Mouse (Mus musculus) MEL (cell line): ENCODE data around the gene Myl10. TPM values are rescaled to one million over a fixed set of nuclear protein-coding genes. Genes with fewer than 3 reads are reported as not detected.

Experiments used
- DNase-seq: peaks from one replicate; pipeline ENCODE4 v3.0.0; 2011; ENCODE audit warnings: low read depth, low spot score
- H3K27ac ChIP-seq: 2 replicates; pipeline ENCODE4 v1.5.1; 2012; ENCODE audit warnings: low read depth, mild to moderate bottlenecking, control low read depth, low read length, moderate library complexity; ENCODE audit not compliant: control insufficient read depth
- H3K27me3 ChIP-seq, 2 experiments: fragments of 150-350 bp in 1 of 2; sonication (generic) in 1 of 2; 2 replicates each; pipeline ENCODE4 v1.6.1; 2012; ENCODE audit warnings: low read length in 2 of 2, mild to moderate bottlenecking in 2 of 2, improper control_type of control experiment in 1 of 2, moderate library complexity in 1 of 2; ENCODE audit not compliant: insufficient read depth in 2 of 2, control insufficient read depth in 1 of 2
- H3K36me3 ChIP-seq, 2 experiments: 2 replicates each; pipeline ENCODE4 v1.6.1; 2012 to 2014; ENCODE audit warnings: low read length in 2 of 2, improper control_type of control experiment in 1 of 2, inconsistent platforms in 1 of 2, mild to moderate bottlenecking in 1 of 2; ENCODE audit not compliant: insufficient read depth in 2 of 2, control insufficient read depth in 1 of 2
- H3K4me1 ChIP-seq, 2 experiments: fragments of 150-350 bp in 1 of 2; sonication (generic) in 1 of 2; 2 replicates each; pipeline ENCODE4 v1.6.1; 2012; ENCODE audit warnings: low read length in 2 of 2, improper control_type of control experiment in 1 of 2, mild to moderate bottlenecking in 1 of 2; ENCODE audit not compliant: insufficient read depth in 2 of 2, control insufficient read depth in 1 of 2
- H3K4me3 ChIP-seq, 2 experiments: fragments of 150-350 bp in 1 of 2; sonication (generic) in 1 of 2; 2 replicates each; pipeline ENCODE4 v1.5.1; 2012; ENCODE audit warnings: low read depth in 2 of 2, low read length in 2 of 2, mild to moderate bottlenecking in 2 of 2, moderate library complexity in 2 of 2, control low read depth in 1 of 2, improper control_type of control experiment in 1 of 2; ENCODE audit not compliant: control insufficient read depth in 1 of 2, insufficient read depth in 1 of 2
- H3K79me2 ChIP-seq: 2 replicates; pipeline ENCODE4 v1.6.1; 2012; ENCODE audit warnings: mild to moderate bottlenecking, low read length, moderate library complexity; ENCODE audit not compliant: control insufficient read depth, poor library complexity, insufficient read depth
- H3K9ac ChIP-seq: 2 replicates; pipeline ENCODE4 v1.6.1; 2012; ENCODE audit warnings: low read depth, mild to moderate bottlenecking, control low read depth, low read length, moderate library complexity; ENCODE audit not compliant: control insufficient read depth, poor library complexity, severe bottlenecking
- H3K9me3 ChIP-seq: fragments of 150-350 bp; sonication (generic); replicated peaks from 2 replicates; pipeline ENCODE4 v1.6.1; 2012; ENCODE audit warnings: mild to moderate bottlenecking, low read length, improper control_type of control experiment, moderate library complexity; ENCODE audit not compliant: insufficient read depth
- CHD1 ChIP-seq: IDR thresholded peaks from 2 replicates; pipeline ENCODE4 v1.6.1; 2012; ENCODE audit warnings: low read depth, mild to moderate bottlenecking, inconsistent platforms, low read length, improper control_type of control experiment
- CHD2 ChIP-seq: IDR thresholded peaks from 2 replicates; pipeline ENCODE4 v1.6.1; 2011; ENCODE audit warnings: low read length, improper control_type of control experiment
- CTCF ChIP-seq, 3 experiments: IDR thresholded peaks in 2 of 3; conservative IDR thresholded peaks in 1 of 3; 2 replicates each; pipeline ENCODE4 v1.5.1; 2011 to 2012; ENCODE audit warnings: low read length in 3 of 3, low read depth in 2 of 3, mild to moderate bottlenecking in 2 of 3, improper control_type of control experiment in 1 of 3, inconsistent platforms in 1 of 3, mixed read lengths in 1 of 3, moderate library complexity in 1 of 3; ENCODE audit not compliant: control insufficient read depth in 1 of 3, insufficient read depth in 1 of 3, poor library complexity in 1 of 3, severe bottlenecking in 1 of 3
- EP300 ChIP-seq, 2 experiments: IDR thresholded peaks; 2 replicates each; pipeline ENCODE4 v1.6.1; 2011; ENCODE audit warnings: improper control_type of control experiment in 2 of 2, low read length in 2 of 2, low read depth in 1 of 2, mild to moderate bottlenecking in 1 of 2
- GATA1 ChIP-seq: IDR thresholded peaks from 2 replicates; pipeline ENCODE4 v1.6.1; 2011; ENCODE audit warnings: low read depth, low read length, improper control_type of control experiment
- MAFK ChIP-seq: IDR thresholded peaks from 2 replicates; pipeline ENCODE4 v1.6.1; 2011; ENCODE audit warnings: low read depth, mild to moderate bottlenecking, low read length, improper control_type of control experiment, borderline replicate concordance
- MAX ChIP-seq: IDR thresholded peaks from 2 replicates; pipeline ENCODE4 v1.6.1; 2011; ENCODE audit warnings: low read length, improper control_type of control experiment
- MXI1 ChIP-seq: IDR thresholded peaks from 2 replicates; pipeline ENCODE4 v1.6.1; 2011; ENCODE audit warnings: mild to moderate bottlenecking, low read depth, low read length, improper control_type of control experiment
- MYB ChIP-seq: IDR thresholded peaks from 2 replicates; pipeline ENCODE4 v1.6.1; 2011; ENCODE audit warnings: mild to moderate bottlenecking, low read depth, low read length, improper control_type of control experiment
- POLR2AphosphoS2 ChIP-seq: IDR thresholded peaks from 2 replicates; pipeline ENCODE4 v1.6.1; 2011; ENCODE audit warnings: low read length, improper control_type of control experiment
- POLR2AphosphoS5 ChIP-seq: IDR thresholded peaks from 2 replicates; pipeline ENCODE4 v1.6.1; 2012; ENCODE audit warnings: low read depth, borderline replicate concordance, mild to moderate bottlenecking, inconsistent platforms, low read length, moderate library complexity, mixed read lengths
- RAD21 ChIP-seq: IDR thresholded peaks from 2 replicates; pipeline ENCODE4 v1.6.1; 2011; ENCODE audit warnings: mild to moderate bottlenecking, low read depth, low read length, improper control_type of control experiment
- RCOR1 ChIP-seq: IDR thresholded peaks from 2 replicates; pipeline ENCODE4 v1.6.1; 2012; ENCODE audit warnings: low read depth, mild to moderate bottlenecking, inconsistent platforms, low read length, improper control_type of control experiment
- SMC3 ChIP-seq: IDR thresholded peaks from 2 replicates; pipeline ENCODE4 v1.6.1; 2011; ENCODE audit warnings: low read depth, low read length, improper control_type of control experiment
- USF1 ChIP-seq: IDR thresholded peaks from 2 replicates; pipeline ENCODE4 v1.6.1; 2014; ENCODE audit warnings: low read depth, mild to moderate bottlenecking, inconsistent platforms, low read length, improper control_type of control experiment, moderate library complexity
- ZC3H11A ChIP-seq: IDR thresholded peaks from 2 replicates; pipeline ENCODE4 v1.6.1; 2012; ENCODE audit warnings: low read depth, mild to moderate bottlenecking, inconsistent platforms, low read length, improper control_type of control experiment
- ZMIZ1 ChIP-seq: IDR thresholded peaks from 2 replicates; pipeline ENCODE4 v1.6.1; 2012; ENCODE audit warnings: low read depth, mild to moderate bottlenecking, inconsistent platforms, low read length, improper control_type of control experiment, moderate library complexity
- polyA plus RNA-seq, 2 experiments: library from polyadenylated mRNA; stranded (reverse) in 1 of 2; unstranded in 1 of 2; fragments of >175 nt in 1 of 2; fragments of >200 nt in 1 of 2; gene quantifications; 2 replicates each; pipeline versions ENCODE4 v1.2.1 to v1.2.4; 2012; ENCODE audit warnings: low replicate concordance in 2 of 2, low read depth in 1 of 2; ENCODE audit not compliant: insufficient read length in 2 of 2, insufficient read depth in 1 of 2, missing spikeins in 1 of 2
- total RNA-seq: library from RNA; depleted of rRNA; stranded (reverse); fragments of 300-350 nt; gene quantifications from 2 replicates; pipeline ENCODE4 v1.2.3, GENCODE M21; 2012

Gene Myl10
- total and polyA plus RNA-seq, 3 experiments: 0.11 to 0.42 TPM; not detected in 1

- Histone ChIP-seq H3K4me1 (no peaks in the 10 kb centered on the region; a peak in 1 of 4 replicates), H3K36me3 (no peaks in the 10 kb centered on the region), H3K27me3 (no peaks in the 10 kb centered on the region), H3K9ac (no peak overlapping the region), H3K27ac (no peak overlapping the region), H3K4me3 (no peak overlapping the region), H3K79me2 (no peaks in the 10 kb centered on the region), H3K9me3 (no peaks in the 10 kb centered on the region)
- peak; percentile 61 for TF ChIP-seq SMC3
- TF ChIP-seq CTCF (IDR thresholded peaks at IDR 0.05 in 2 of 3, conservative IDR thresholded peaks at IDR 0.05 in 1 of 3; ENCODE audit: control insufficient read depth in 1 of 3, insufficient read depth in 1 of 3, low read depth in 2 of 3, low read length in 3 of 3, poor library complexity in 1 of 3, severe bottlenecking in 1 of 3): peak; percentile 65 to 90 (median 79)
- TF ChIP-seq RAD21: peak; percentile 54
- TF ChIP-seq USF1: 0 out of 2 replicates have a peak, but pooled peaks have one; percentile 10
- TF ChIP-seq ZC3H11A: peak; percentile 33; the same call in 1 of the 2 replicates
- no peak for TF ChIP-seq RCOR1
- DNase-seq: peak; percentile 71
Measured at GRCm38 (mm10) chr5:136703751-136704150, 10.8 kb downstream of the Myl10 start.

DNA sequence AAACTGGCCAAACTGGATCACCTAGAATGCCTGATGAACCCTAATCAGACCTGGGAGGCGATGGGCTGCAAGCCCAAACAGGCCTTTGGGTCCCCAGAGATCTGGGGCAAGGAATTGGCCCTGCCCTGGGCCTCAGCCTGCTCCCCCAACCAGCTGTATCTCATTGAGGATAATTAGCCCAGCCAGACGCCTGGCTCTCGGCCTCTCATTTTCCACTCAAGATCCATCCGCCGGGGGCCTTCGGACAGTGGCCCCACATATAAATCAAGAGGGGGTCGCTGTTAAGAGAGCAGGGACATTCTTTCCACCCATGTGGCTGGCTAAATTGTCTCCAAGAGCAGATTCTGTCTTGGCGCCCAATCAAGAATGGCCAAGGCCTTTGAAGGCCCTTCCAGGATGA, 11.2 kb downstream of the Myl10 start:
- H3K27ac ChIP-seq: no peak overlapping the region
- no peaks in the 10 kb centered on the region for H3K79me2 ChIP-seq
- no peaks in the 10 kb centered on the region for H3K9me3 ChIP-seq
- no peaks in the 10 kb centered on the region for H3K27me3 ChIP-seq
- H3K36me3 ChIP-seq: no peaks in the 10 kb centered on the region
- TF ChIP-seq CHD1 (no peak), ZC3H11A (no peak), CHD2 (no peak), MYB (no peak), ZMIZ1 (no peak), MAX (no peak), RAD21 (no peak), POLR2AphosphoS2 (no peak), GATA1 (no peak), USF1 (no peak), POLR2AphosphoS5 (no peak), MXI1 (no peak), MAFK (no peak)
- TF ChIP-seq, all 39 proteins: peak for 0
- H3K4me1 ChIP-seq: no peaks in the 10 kb centered on the region; a peak in 1 of 4 replicates
- H3K9ac ChIP-seq: no peak overlapping the region
- H3K4me3 ChIP-seq: no peak overlapping the region
- no peak for DNase-seq

DNA sequence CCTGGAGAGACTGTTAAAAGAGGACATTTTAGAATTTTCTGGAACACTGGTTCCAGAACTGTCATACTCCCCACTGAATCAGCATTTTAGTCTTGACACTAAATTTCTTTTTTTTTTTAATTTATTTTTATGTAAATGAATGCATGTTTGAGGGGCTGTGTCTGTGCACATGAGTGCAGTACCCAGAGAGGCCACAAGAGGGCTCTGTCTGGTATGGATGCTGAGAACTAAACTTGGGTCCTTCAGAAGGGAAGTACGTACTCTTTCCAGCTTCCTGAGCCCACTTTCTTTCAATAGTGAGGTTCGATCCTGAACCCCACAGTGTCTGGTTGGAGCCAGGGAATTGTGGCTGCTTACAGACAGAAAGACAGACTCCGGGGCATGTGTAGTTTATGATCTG, 12.6 kb downstream of the Myl10 start:
- Histone ChIP-seq H3K4me1 (no peaks in the 10 kb centered on the region; a peak in 1 of 4 replicates), H3K36me3 (no peaks in the 10 kb centered on the region), H3K9ac (no peak overlapping the region), H3K9me3 (no peaks in the 10 kb centered on the region), H3K27ac (no peak overlapping the region), H3K4me3 (no peak overlapping the region), H3K79me2 (no peaks in the 10 kb centered on the region), H3K27me3 (no peaks in the 10 kb centered on the region)
- peak; percentile 64 for DNase-seq
- TF ChIP-seq CTCF (IDR thresholded peaks at IDR 0.05 in 2 of 3, conservative IDR thresholded peaks at IDR 0.05 in 1 of 3; ENCODE audit: control insufficient read depth in 1 of 3, insufficient read depth in 1 of 3, low read depth in 2 of 3, low read length in 3 of 3, poor library complexity in 1 of 3, severe bottlenecking in 1 of 3): peak; percentile 51 to 72 (median 61)
- no peak for TF ChIP-seq MYB
- TF ChIP-seq EP300 (IDR thresholded peaks at IDR 0.05; ENCODE audit: low read depth in 1 of 2, low read length in 2 of 2): no peak
- peak; percentile 39 for TF ChIP-seq SMC3
